Mouse (Mus musculus) hindbrain, embryonic 14.5 days (tissue): ENCODE data around the gene Gas7. TPM values are rescaled to one million over a fixed set of nuclear protein-coding genes. Genes with fewer than 3 reads are reported as not detected.

Experiments
- ATAC-seq: fragments of 200-750 bp; cut with Nextera tagmentation; 2 replicates; pipeline ENCODE4 v1.8.0; 2017; ENCODE audit warnings: moderate number of reproducible peaks, mild to moderate bottlenecking, moderate TSS enrichment, moderate library complexity; ENCODE audit not compliant: low FRiP score
- DNase-seq: peaks from one replicate; pipeline ENCODE4 v3.0.0-alpha.2; 2015; ENCODE audit warnings: low spot score
- H3K27ac ChIP-seq: fragments of 300-500 bp; sonication (generic); 2 replicates; pipeline ENCODE4 v1.5.1; 2014; ENCODE audit warnings: mild to moderate bottlenecking, moderate library complexity
- H3K27me3 ChIP-seq: fragments of 300-500 bp; sonication (generic); 2 replicates; pipeline ENCODE4 v1.6.1; 2014; ENCODE audit warnings: mild to moderate bottlenecking, low read length, mixed read lengths; ENCODE audit not compliant: control insufficient read depth, insufficient read depth
- H3K36me3 ChIP-seq: fragments of 300-500 bp; sonication (generic); replicated peaks from 2 replicates; pipeline ENCODE4 v1.6.1; 2014; ENCODE audit not compliant: control insufficient read depth, insufficient read depth
- H3K4me1 ChIP-seq: fragments of 300-500 bp; sonication (generic); replicated peaks from 2 replicates; pipeline ENCODE4 v1.6.1; 2014; ENCODE audit warnings: antibody characterized with exemption, low read length, mixed read lengths; ENCODE audit not compliant: control insufficient read depth, insufficient read depth
- H3K4me2 ChIP-seq: fragments of 300-500 bp; sonication (generic); replicated peaks from 2 replicates; pipeline ENCODE4 v1.6.1; 2014; ENCODE audit warnings: mild to moderate bottlenecking, moderate library complexity
- H3K4me3 ChIP-seq: fragments of 300-500 bp; sonication (generic); replicated peaks from 2 replicates; pipeline ENCODE4 v1.5.1; 2014; ENCODE audit warnings: mild to moderate bottlenecking, low read length
- H3K9ac ChIP-seq: fragments of 300-500 bp; sonication (generic); 2 replicates; pipeline ENCODE4 v1.6.1; 2014
- H3K9me3 ChIP-seq: fragments of 300-500 bp; sonication (generic); 2 replicates; pipeline ENCODE4 v1.6.1; 2016; ENCODE audit warnings: low read length; ENCODE audit not compliant: control insufficient read depth
- WGBS: fragments of 180-500 bp; shearing (Covaris S2); extraction: QIAGEN DNeasy Blood & Tissue Kit; methylation state at CpG from one replicate; pipeline ENCODE4 v1.1.7; 2014; 5-methylcytosine and 5-hydroxymethylcytosine counted together
- polyA plus RNA-seq: library from polyadenylated mRNA; unstranded; fragments of >200 nt; fragmentation: Nextera tagmentation; extraction: Ambion mirVana; gene quantifications from 2 replicates; pipeline ENCODE4 v1.2.1, GENCODE M21; 2014

The Gas7 gene
- polyA plus RNA-seq, 1 experiment from 2014 or later: 19.4 TPM

DNA sequence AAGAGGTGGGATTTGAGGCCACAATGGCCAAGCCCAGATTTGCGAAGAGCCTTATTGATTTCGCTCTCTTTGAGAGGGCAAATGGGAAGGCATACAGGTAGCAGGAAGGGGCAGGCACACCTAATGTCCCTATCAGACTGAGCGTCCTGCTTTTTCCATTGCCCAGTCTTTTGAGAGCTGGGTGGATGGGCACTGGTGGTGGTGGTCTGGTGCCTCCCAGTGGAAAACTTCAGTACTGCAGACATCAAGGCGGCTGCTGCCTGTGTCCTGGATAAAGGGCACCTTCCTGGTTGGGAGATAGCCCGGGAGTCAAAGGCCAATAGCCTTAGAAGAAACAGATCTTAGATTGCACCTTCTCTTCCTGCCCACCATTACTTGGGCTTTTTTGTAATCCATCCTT lies 192.5 kb downstream of the Gas7 start:
- no peaks in the 10 kb centered on the region for H3K9me3 ChIP-seq
- H3K4me2 ChIP-seq: no peak overlapping the region
- no peak overlapping the region for H3K27ac ChIP-seq
- no peak overlapping the region for H3K4me3 ChIP-seq
- H3K27me3 ChIP-seq: no peaks in the 10 kb centered on the region
- no peak for ATAC-seq
- peaks cover 8% of the 10 kb centered on the region; the same call in 1 of the 2 replicates for H3K4me1 ChIP-seq
- peak; percentile 79 for DNase-seq
- H3K36me3 ChIP-seq: no peaks in the 10 kb centered on the region
- 31% methylated on average over 5 of the region's 5 CpGs for WGBS
- no peak overlapping the region for H3K9ac ChIP-seq

DNA sequence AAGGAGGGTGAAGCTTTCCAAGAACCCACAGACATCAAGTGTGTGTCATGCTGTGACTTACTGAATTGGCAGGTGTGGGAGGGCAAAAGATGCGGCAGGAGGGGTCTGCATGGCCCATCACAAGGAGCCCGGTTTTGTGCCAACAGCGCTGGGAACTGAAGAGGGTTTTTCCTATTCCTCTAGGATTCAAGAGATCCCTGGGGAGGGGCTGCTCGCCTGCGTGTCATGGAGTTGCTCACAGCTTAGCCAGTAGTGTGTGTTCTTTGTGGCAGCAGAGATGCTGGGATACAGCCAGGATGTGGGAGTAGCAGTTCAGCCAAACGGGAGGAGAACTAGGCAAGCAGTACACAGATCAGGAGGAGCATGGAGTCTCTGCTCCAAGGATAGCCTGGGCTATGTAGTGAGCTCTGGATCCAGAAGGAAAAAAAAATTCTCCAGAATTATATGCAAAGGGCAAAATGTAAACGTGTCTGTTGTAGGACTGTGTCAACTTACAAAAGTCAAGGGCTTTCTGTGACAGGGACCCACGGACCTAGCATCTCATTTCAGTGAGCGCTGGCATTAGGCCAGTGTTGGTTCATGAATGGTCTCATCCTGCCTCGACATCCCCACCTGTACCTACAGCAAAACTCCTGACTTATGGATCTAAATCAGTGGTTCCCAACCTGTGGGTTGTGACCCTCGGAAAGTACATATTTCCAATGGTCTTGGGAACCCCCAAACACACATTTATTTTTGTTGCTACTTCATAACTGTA lies 193.6 kb downstream of the Gas7 start:
- WGBS: 74% methylated on average over 11 of the region's 11 CpGs
- H3K9ac ChIP-seq: no peak overlapping the region
- H3K4me3 ChIP-seq: no peak overlapping the region

DNA sequence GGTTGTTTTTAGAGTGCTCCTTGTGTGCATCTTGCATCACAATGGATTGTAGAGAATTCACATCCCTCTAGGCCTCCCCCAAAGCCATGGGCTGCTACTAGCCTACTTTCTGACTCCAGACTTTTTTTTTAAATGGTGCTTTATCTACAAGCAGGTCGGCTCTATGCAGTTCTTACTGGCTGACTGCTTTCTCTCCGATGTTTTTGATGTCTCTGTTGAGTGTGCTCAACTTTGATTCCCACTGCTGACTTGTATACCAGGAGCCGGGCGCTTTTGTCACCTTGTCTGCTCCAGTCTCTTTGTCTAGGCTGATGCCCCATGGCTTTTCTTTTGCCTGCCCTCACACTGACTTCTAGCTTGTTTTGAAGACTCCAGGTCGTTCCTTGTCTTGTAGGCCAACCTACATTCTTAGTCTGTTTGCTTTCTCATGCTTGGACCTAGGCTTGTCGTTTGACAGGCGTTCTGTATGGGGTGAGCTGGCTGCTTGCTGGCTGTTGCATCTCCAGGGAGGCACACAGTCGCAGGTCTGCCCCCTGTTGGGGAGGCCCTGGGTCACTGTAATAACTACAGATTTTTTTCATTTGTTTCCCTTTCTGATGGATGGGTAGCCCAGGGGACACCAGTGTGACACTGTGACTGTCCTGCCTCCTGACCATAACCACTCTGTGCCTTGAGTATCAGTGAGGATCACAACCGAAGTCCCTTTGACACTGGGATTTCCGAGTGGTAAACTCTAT lies 194.9 kb downstream of the Gas7 start:
- peaks cover 11% of the 10 kb centered on the region; the same call in 1 of the 2 replicates for H3K4me1 ChIP-seq
- ATAC-seq (no peak), DNase-seq (no peak)
- no peaks in the 10 kb centered on the region for H3K27me3 ChIP-seq
- no peaks in the 10 kb centered on the region for H3K9me3 ChIP-seq
- no peaks in the 10 kb centered on the region for H3K36me3 ChIP-seq
- H3K4me3 ChIP-seq: no peak overlapping the region
- H3K9ac ChIP-seq: no peak overlapping the region
- no peak overlapping the region for H3K4me2 ChIP-seq
- no peak overlapping the region for H3K27ac ChIP-seq
- WGBS: 46% methylated on average over 10 of the region's 10 CpGs

More for the DNA sequence above, 193.6 kb downstream of the Gas7 start:
- DNase-seq: no peak
- Histone ChIP-seq H3K4me1 (peaks cover 11% of the 10 kb centered on the region; the same call in 1 of the 2 replicates), H3K27me3 (no peaks in the 10 kb centered on the region), H3K9me3 (no peaks in the 10 kb centered on the region), H3K4me2 (no peak overlapping the region), H3K36me3 (no peaks in the 10 kb centered on the region), H3K27ac (no peak overlapping the region)
- ATAC-seq: no peak

DNA sequence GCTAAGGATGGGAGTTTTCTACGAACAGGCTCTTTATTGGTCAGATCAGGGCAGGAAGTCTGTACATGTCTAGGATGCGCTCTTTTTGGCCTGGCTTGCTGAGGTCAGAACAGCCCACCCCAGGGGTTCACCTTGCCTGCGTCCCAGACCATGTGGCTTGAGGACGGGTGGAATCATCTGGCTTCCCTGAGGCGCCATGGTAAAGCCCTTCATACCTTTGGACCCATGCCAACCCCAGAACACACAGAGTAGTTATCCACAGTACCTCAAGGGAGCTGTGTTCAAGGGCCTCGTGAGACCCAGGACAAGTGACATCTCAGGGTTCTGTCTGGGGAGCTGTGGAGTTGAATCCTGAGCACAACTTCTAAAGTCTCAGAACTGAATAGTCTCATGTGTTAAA lies 196.5 kb downstream of the Gas7 start:
- H3K9me3 ChIP-seq: no peaks in the 10 kb centered on the region
- H3K4me3 ChIP-seq: no peak overlapping the region
- DNase-seq (no peak), ATAC-seq (no peak)
- H3K27ac ChIP-seq: no peak overlapping the region
- H3K9ac ChIP-seq: no peak overlapping the region
- H3K4me2 ChIP-seq: no peak overlapping the region
- no peaks in the 10 kb centered on the region for H3K27me3 ChIP-seq
- 74% methylated on average over 6 of the region's 6 CpGs for WGBS
- H3K36me3 ChIP-seq: no peaks in the 10 kb centered on the region
- H3K4me1 ChIP-seq: peaks cover 11% of the 10 kb centered on the region; the same call in 1 of the 2 replicates

DNA sequence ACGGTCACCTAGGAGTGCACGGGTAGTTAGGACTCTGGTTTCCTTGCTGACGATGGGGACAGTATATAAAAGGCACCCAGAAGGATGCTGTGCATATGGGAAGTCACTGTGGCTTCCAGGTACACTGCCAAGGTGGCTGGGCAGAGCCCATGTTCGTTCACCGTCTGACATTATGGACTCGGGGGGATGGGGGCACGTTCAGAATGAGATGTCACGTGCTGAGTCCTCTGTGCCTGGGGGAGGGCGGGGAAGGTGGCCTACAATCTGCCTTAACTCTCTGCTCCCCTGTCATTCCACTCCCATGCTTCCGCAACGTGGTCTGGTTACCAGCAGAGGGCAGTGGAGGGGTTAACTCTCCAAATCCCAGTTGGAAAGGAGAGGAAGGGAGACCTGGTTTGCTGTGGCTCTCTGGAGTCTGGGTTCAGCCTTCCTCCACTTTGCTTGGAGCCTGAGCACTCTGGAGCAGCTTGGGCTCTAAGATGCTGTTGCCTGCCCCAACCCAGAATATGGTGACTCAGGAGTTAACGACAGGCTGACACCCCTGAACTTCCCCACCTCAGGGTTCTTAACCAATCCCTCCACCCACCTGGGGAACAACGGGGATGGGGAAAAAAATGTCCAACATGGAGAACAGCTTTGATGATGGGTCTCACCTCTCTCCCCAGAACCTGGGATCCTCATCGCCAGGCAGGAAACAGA lies 197.1 kb downstream of the Gas7 start:
- Histone ChIP-seq H3K9me3 (no peaks in the 10 kb centered on the region), H3K9ac (no peak overlapping the region), H3K4me3 (no peak overlapping the region), H3K27ac (no peak overlapping the region), H3K4me2 (peak overlapping the region; percentile 30), H3K36me3 (no peaks in the 10 kb centered on the region), H3K27me3 (no peaks in the 10 kb centered on the region), H3K4me1 (peaks cover 11% of the 10 kb centered on the region; the same call in 1 of the 2 replicates)
- 12% methylated on average over 14 of the region's 14 CpGs for WGBS
- DNase-seq: peak; percentile 78
- ATAC-seq: no peak

DNA sequence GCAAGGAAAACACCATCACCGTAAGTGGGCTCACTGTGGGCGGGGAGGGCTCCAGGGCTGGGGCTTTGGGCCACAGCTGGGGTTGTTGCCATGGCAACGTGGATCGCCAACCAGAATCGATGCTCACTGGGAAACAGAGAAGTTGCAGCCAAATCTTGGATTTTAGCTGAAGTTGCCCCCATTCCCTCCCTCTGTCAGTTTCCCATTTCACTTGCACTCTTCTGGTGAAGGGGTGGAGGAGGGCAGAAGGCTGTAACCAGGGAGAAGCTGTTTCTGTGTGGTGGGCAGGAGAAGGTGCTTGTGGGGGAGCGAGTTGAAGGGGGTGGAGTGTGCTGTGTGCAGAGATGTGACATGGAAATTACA lies 197.6 kb downstream of the Gas7 start:
- H3K4me2 ChIP-seq: peak overlapping the region; percentile 30; the same call in 1 of the 2 replicates
- H3K9ac ChIP-seq: no peak overlapping the region
- H3K4me1 ChIP-seq: peaks cover 8% of the 10 kb centered on the region; the same call in 1 of the 2 replicates
- H3K27me3 ChIP-seq: no peaks in the 10 kb centered on the region
- H3K9me3 ChIP-seq: no peaks in the 10 kb centered on the region
- 27% methylated on average over 6 of the region's 6 CpGs for WGBS
- H3K4me3 ChIP-seq: no peak overlapping the region
- no peaks in the 10 kb centered on the region for H3K36me3 ChIP-seq
- DNase-seq (no peak), ATAC-seq (no peak)
- H3K27ac ChIP-seq: no peak overlapping the region

DNA sequence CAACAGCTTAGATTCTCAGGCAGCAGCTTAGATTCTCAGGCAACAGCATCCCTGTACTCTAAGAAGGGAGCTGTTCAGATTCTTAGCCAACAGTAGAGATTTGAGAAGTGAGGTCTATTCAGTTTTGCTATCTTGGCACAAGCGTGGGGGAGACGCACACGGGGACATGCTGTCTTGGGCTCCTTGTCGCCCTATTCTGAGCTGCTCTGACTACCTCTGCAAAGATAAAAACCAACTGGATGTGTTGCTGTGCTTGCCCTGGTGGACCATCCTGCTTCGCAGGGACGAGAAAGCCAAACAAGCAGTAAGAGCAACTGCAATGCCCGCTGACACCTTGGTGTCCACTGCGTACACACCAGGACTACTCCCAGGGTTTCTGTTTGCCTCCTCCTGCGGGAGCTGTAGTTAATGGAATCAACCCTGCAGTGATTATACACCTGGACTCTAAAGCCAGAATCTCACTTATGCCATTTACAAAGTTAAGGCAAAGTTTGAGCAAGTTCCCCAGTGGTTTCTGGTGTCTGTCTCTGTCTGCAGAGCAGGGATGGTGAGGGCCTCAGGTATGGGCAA lies 198.4 kb downstream of the Gas7 start:
- no peak for ATAC-seq
- Histone ChIP-seq H3K9ac (no peak overlapping the region), H3K27me3 (no peaks in the 10 kb centered on the region), H3K9me3 (no peaks in the 10 kb centered on the region), H3K4me1 (peaks cover 8% of the 10 kb centered on the region; the same call in 1 of the 2 replicates), H3K4me2 (no peak overlapping the region), H3K27ac (no peak overlapping the region), H3K4me3 (no peak overlapping the region), H3K36me3 (no peaks in the 10 kb centered on the region)
- DNase-seq: no peak
- 90% methylated on average over 9 of the region's 9 CpGs for WGBS

DNA sequence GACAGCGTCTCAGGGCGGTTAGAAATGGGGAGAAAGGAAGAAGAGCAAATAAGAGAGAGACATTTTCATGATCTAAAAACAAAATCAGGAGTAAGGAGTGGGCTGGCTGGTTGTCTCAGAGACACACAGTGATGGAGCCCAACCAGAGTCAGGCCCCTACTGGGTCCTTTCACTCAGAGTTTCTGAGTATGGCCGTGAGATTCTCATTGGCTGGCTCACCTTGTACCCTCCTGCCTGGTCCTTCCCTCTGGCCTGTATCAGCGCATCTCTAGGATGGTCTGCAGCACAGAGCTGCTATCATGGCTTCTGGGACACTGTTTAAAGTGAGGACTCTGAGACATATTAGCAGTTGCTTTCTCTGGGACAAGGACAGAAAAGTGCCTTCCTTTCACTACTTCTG lies 199.3 kb downstream of the Gas7 start:
- no peaks in the 10 kb centered on the region for H3K27me3 ChIP-seq
- DNase-seq (no peak), ATAC-seq (no peak)
- H3K9ac ChIP-seq: no peak overlapping the region
- no peaks in the 10 kb centered on the region for H3K36me3 ChIP-seq
- peaks cover 8% of the 10 kb centered on the region; the same call in 1 of the 2 replicates for H3K4me1 ChIP-seq
- no peak overlapping the region for H3K4me3 ChIP-seq
- no peaks in the 10 kb centered on the region for H3K9me3 ChIP-seq
- H3K4me2 ChIP-seq: no peak overlapping the region
- no peak overlapping the region for H3K27ac ChIP-seq
- 84% methylated on average over 4 of the region's 4 CpGs for WGBS
